Mouse (Mus musculus): ENCODE data around the gene Slc6a1. TPM values are rescaled to one million over a fixed set of nuclear protein-coding genes. Genes with fewer than 3 reads are reported as not detected.

Slc6a1 gene
- polyA plus RNA-seq, 1 experiment from 2014 or later = 0.16 TPM

- Histone ChIP-seq H3K36me3 (ENCODE audit: insufficient read depth, low read length) (no peaks in the 10 kb centered on the region), H3K9ac (replicated peaks; ENCODE audit: low read length) (no peak overlapping the region), H3K27ac (ENCODE audit: low read length) (no peak overlapping the region), H3K9me3 (ENCODE audit: low read length) (no peaks in the 10 kb centered on the region), H3K4me1 (ENCODE audit: insufficient read depth, low read length) (no peaks in the 10 kb centered on the region), H3K27me3 (ENCODE audit: insufficient read depth, low read length) (no peaks in the 10 kb centered on the region; the same call in 1 of the 2 replicates), H3K4me3 (ENCODE audit: low read length) (no peak overlapping the region), H3K4me2 (replicated peaks; ENCODE audit: low read depth, low read length) (no peak overlapping the region)
- 65% methylated on average over 5 of the region's 5 CpGs for WGBS
- no peak for ATAC-seq (ENCODE audit: low FRiP score, low TSS enrichment)
Measured at GRCm38 (mm10) chr6:114264426-114264825, 18.0 kb upstream of the Slc6a1 start.

- no peak for ATAC-seq (ENCODE audit: low FRiP score, low TSS enrichment)
- H3K27me3 ChIP-seq (ENCODE audit: insufficient read depth, low read length) = no peaks in the 10 kb centered on the region; the same call in 1 of the 2 replicates
- H3K9me3 ChIP-seq (ENCODE audit: low read length) = no peaks in the 10 kb centered on the region
- H3K4me3 ChIP-seq (ENCODE audit: low read length) = no peak overlapping the region
- H3K4me2 ChIP-seq (replicated peaks; ENCODE audit: low read depth, low read length) = no peak overlapping the region
- no peaks in the 10 kb centered on the region for H3K36me3 ChIP-seq (ENCODE audit: insufficient read depth, low read length)
- no peaks in the 10 kb centered on the region for H3K4me1 ChIP-seq (ENCODE audit: insufficient read depth, low read length)
- H3K9ac ChIP-seq (replicated peaks; ENCODE audit: low read length) = no peak overlapping the region
- no peak overlapping the region for H3K27ac ChIP-seq (ENCODE audit: low read length)
Measured at GRCm38 (mm10) chr6:114266273-114266672, 16.2 kb upstream of the Slc6a1 start.

GRCm38 (mm10) chr6:114267979-114268378, 14.5 kb upstream of the Slc6a1 start:
- Histone ChIP-seq H3K27ac (ENCODE audit: low read length) (no peak overlapping the region), H3K27me3 (ENCODE audit: insufficient read depth, low read length) (no peaks in the 10 kb centered on the region; the same call in 1 of the 2 replicates), H3K4me3 (ENCODE audit: low read length) (no peak overlapping the region), H3K36me3 (ENCODE audit: insufficient read depth, low read length) (no peaks in the 10 kb centered on the region), H3K4me2 (replicated peaks; ENCODE audit: low read depth, low read length) (no peak overlapping the region), H3K9me3 (ENCODE audit: low read length) (no peaks in the 10 kb centered on the region), H3K4me1 (ENCODE audit: insufficient read depth, low read length) (no peaks in the 10 kb centered on the region), H3K9ac (replicated peaks; ENCODE audit: low read length) (no peak overlapping the region)
- WGBS = 32% methylated on average over 4 of the region's 4 CpGs
- ATAC-seq (ENCODE audit: low FRiP score, low TSS enrichment) = no peak

- no peak for ATAC-seq (ENCODE audit: low FRiP score, low TSS enrichment)
- H3K27ac ChIP-seq (ENCODE audit: low read length) = no peak overlapping the region
- H3K4me1 ChIP-seq (ENCODE audit: insufficient read depth, low read length) = no peaks in the 10 kb centered on the region
- H3K36me3 ChIP-seq (ENCODE audit: insufficient read depth, low read length) = no peaks in the 10 kb centered on the region
- no peak overlapping the region for H3K9ac ChIP-seq (replicated peaks; ENCODE audit: low read length)
- no peak overlapping the region for H3K4me3 ChIP-seq (ENCODE audit: low read length)
- H3K27me3 ChIP-seq (ENCODE audit: insufficient read depth, low read length) = peaks cover 6% of the 10 kb centered on the region
- H3K9me3 ChIP-seq (ENCODE audit: low read length) = no peaks in the 10 kb centered on the region
- no peak overlapping the region for H3K4me2 ChIP-seq (replicated peaks; ENCODE audit: low read depth, low read length)
- 81% methylated on average over 2 of the region's 2 CpGs for WGBS
Measured at GRCm38 (mm10) chr6:114269589-114269988, 12.8 kb upstream of the Slc6a1 start.

- Histone ChIP-seq H3K4me1 (ENCODE audit: insufficient read depth, low read length) (no peaks in the 10 kb centered on the region), H3K4me3 (ENCODE audit: low read length) (no peak overlapping the region), H3K27me3 (ENCODE audit: insufficient read depth, low read length) (peaks cover 6% of the 10 kb centered on the region), H3K9ac (replicated peaks; ENCODE audit: low read length) (no peak overlapping the region), H3K27ac (ENCODE audit: low read length) (no peak overlapping the region), H3K36me3 (ENCODE audit: insufficient read depth, low read length) (no peaks in the 10 kb centered on the region), H3K4me2 (replicated peaks; ENCODE audit: low read depth, low read length) (no peak overlapping the region), H3K9me3 (ENCODE audit: low read length) (no peaks in the 10 kb centered on the region)
- ATAC-seq (ENCODE audit: low FRiP score, low TSS enrichment) = no peak
- WGBS = 51% methylated on average over 5 of the region's 5 CpGs
Measured at GRCm38 (mm10) chr6:114270799-114271198, 11.6 kb upstream of the Slc6a1 start.

- H3K9me3 ChIP-seq (ENCODE audit: low read length) = no peaks in the 10 kb centered on the region
- H3K4me2 ChIP-seq (replicated peaks; ENCODE audit: low read depth, low read length) = no peak overlapping the region
- H3K4me3 ChIP-seq (ENCODE audit: low read length) = no peak overlapping the region
- no peaks in the 10 kb centered on the region for H3K36me3 ChIP-seq (ENCODE audit: insufficient read depth, low read length)
- H3K4me1 ChIP-seq (ENCODE audit: insufficient read depth, low read length) = no peaks in the 10 kb centered on the region
- no peak for ATAC-seq (ENCODE audit: low FRiP score, low TSS enrichment)
- H3K27ac ChIP-seq (ENCODE audit: low read length) = no peak overlapping the region
- peaks cover 6% of the 10 kb centered on the region for H3K27me3 ChIP-seq (ENCODE audit: insufficient read depth, low read length)
- H3K9ac ChIP-seq (replicated peaks; ENCODE audit: low read length) = no peak overlapping the region
- WGBS = 76% methylated on average over 15 of the region's 15 CpGs
Measured at GRCm38 (mm10) chr6:114272279-114272678, 10.2 kb upstream of the Slc6a1 start.

- no peaks in the 10 kb centered on the region for H3K9me3 ChIP-seq (ENCODE audit: low read length)
- H3K36me3 ChIP-seq (ENCODE audit: insufficient read depth, low read length) = no peaks in the 10 kb centered on the region
- no peak overlapping the region for H3K4me2 ChIP-seq (replicated peaks; ENCODE audit: low read depth, low read length)
- ATAC-seq (ENCODE audit: low FRiP score, low TSS enrichment) = no peak
- 42% methylated on average over 14 of the region's 14 CpGs for WGBS
- no peak overlapping the region for H3K9ac ChIP-seq (replicated peaks; ENCODE audit: low read length)
- H3K27ac ChIP-seq (ENCODE audit: low read length) = no peak overlapping the region
- peaks cover 9% of the 10 kb centered on the region for H3K27me3 ChIP-seq (ENCODE audit: insufficient read depth, low read length)
- no peak overlapping the region for H3K4me3 ChIP-seq (ENCODE audit: low read length)
- H3K4me1 ChIP-seq (ENCODE audit: insufficient read depth, low read length) = no peaks in the 10 kb centered on the region
Measured at GRCm38 (mm10) chr6:114273997-114274728, 8.3 kb upstream of the Slc6a1 start.

GRCm38 (mm10) chr6:114275800-114276199, 6.6 kb upstream of the Slc6a1 start:
- ATAC-seq (ENCODE audit: low FRiP score, low TSS enrichment) = no peak
- WGBS = 57% methylated on average over 8 of the region's 8 CpGs

GRCm38 (mm10) chr6:114283278-114283770, 889 bp downstream of the Slc6a1 start:
- 17% methylated on average over 8 of the region's 8 CpGs for WGBS
- Histone ChIP-seq H3K4me1 (ENCODE audit: insufficient read depth, low read length) (no peaks in the 10 kb centered on the region), H3K36me3 (ENCODE audit: insufficient read depth, low read length) (no peaks in the 10 kb centered on the region), H3K4me2 (replicated peaks; ENCODE audit: low read depth, low read length) (no peak overlapping the region), H3K4me3 (ENCODE audit: low read length) (no peak overlapping the region), H3K9me3 (ENCODE audit: low read length) (no peaks in the 10 kb centered on the region), H3K27me3 (ENCODE audit: insufficient read depth, low read length) (peaks cover 76% of the 10 kb centered on the region), H3K27ac (ENCODE audit: low read length) (no peak overlapping the region), H3K9ac (replicated peaks; ENCODE audit: low read length) (no peak overlapping the region)
- no peak for ATAC-seq (ENCODE audit: low FRiP score, low TSS enrichment)

More at GRCm38 (mm10) chr6:114275800-114276199, 6.6 kb upstream of the Slc6a1 start:
- H3K4me1 ChIP-seq (ENCODE audit: insufficient read depth, low read length) = no peaks in the 10 kb centered on the region
- no peak overlapping the region for H3K9ac ChIP-seq (replicated peaks; ENCODE audit: low read length)
- no peaks in the 10 kb centered on the region for H3K9me3 ChIP-seq (ENCODE audit: low read length)
- no peak overlapping the region for H3K4me2 ChIP-seq (replicated peaks; ENCODE audit: low read depth, low read length)
- H3K4me3 ChIP-seq (ENCODE audit: low read length) = no peak overlapping the region
- peaks cover 10% of the 10 kb centered on the region for H3K27me3 ChIP-seq (ENCODE audit: insufficient read depth, low read length)
- no peak overlapping the region for H3K27ac ChIP-seq (ENCODE audit: low read length)
- no peaks in the 10 kb centered on the region for H3K36me3 ChIP-seq (ENCODE audit: insufficient read depth, low read length)

- Histone ChIP-seq H3K27me3 (ENCODE audit: insufficient read depth, low read length) (peaks cover 75% of the 10 kb centered on the region), H3K4me3 (ENCODE audit: low read length) (no peak overlapping the region), H3K9ac (replicated peaks; ENCODE audit: low read length) (no peak overlapping the region), H3K4me1 (ENCODE audit: insufficient read depth, low read length) (no peaks in the 10 kb centered on the region), H3K36me3 (ENCODE audit: insufficient read depth, low read length) (no peaks in the 10 kb centered on the region), H3K27ac (ENCODE audit: low read length) (no peak overlapping the region), H3K9me3 (ENCODE audit: low read length) (no peaks in the 10 kb centered on the region), H3K4me2 (replicated peaks; ENCODE audit: low read depth, low read length) (no peak overlapping the region)
- 44% methylated on average over 10 of the region's 10 CpGs for WGBS
- ATAC-seq (ENCODE audit: low FRiP score, low TSS enrichment) = no peak
Measured at GRCm38 (mm10) chr6:114283927-114284703, 1.7 kb downstream of the Slc6a1 start.

Measured in kidney, embryonic 16.5 days (tissue).